Mouse (Mus musculus) large intestine, adult 2 months (tissue): ENCODE data around the gene Vps54. TPM values are rescaled to one million over a fixed set of nuclear protein-coding genes. Genes with fewer than 3 reads are reported as not detected.
"Not testable (repeated sequence)": the region's sequence is repeated elsewhere in the genome, so short reads cannot be mapped to it uniquely, and the experiment has no call there.

Experiments used
- DNase-seq: peaks from one replicate; pipeline ENCODE4 v3.0.0-alpha.2; 2012; ENCODE audit warnings: low read depth, low spot score
- WGBS: fragments of 180-500 bp; shearing (Covaris S2); methylation state at CpG from one replicate; pipeline ENCODE4 v1.1.7; 2018; 5-methylcytosine and 5-hydroxymethylcytosine counted together
- polyA plus RNA-seq: library from polyadenylated mRNA; depleted of rRNA; stranded (reverse); fragments of >200 nt; gene quantifications from 2 replicates; pipeline ENCODE4 v1.2.3, GENCODE M21; 2012

The Vps54 gene
- polyA plus RNA-seq, 1 experiment = 21.6 TPM

GRCm38 (mm10) chr11:21239763-21240509 lies 855 bp downstream of the Vps54 start:
- 7% methylated on average over 7 of the region's 7 CpGs for whole genome bisulfite sequencing
- DNase-seq = no peak

GRCm38 (mm10) chr11:21241351-21241750 lies 2.3 kb downstream of the Vps54 start:
- DNase-seq = no peak
- WGBS = 23% methylated on average over 1 of the region's 1 CpGs

- WGBS = 74% methylated on average over 4 of the region's 4 CpGs
- no peak for DNase-seq
Measured at GRCm38 (mm10) chr11:21247203-21247865, 8.3 kb downstream of the Vps54 start.

- 71% methylated on average over 1 of the region's 1 CpGs for WGBS
- no peak for DNase-seq
Measured at GRCm38 (mm10) chr11:21247940-21248339, 8.9 kb downstream of the Vps54 start.

- DNase-seq = no peak
- WGBS = 38% methylated on average over 1 of the region's 1 CpGs
Measured at GRCm38 (mm10) chr11:21250366-21250765, 11.3 kb downstream of the Vps54 start.

- WGBS = 69% methylated on average over 10 of the region's 10 CpGs
- DNase-seq = not testable (repeated sequence)
Measured at GRCm38 (mm10) chr11:21258611-21259010, 19.5 kb downstream of the Vps54 start.

- 84% methylated on average over 3 of the region's 3 CpGs for WGBS
- no peak for DNase-seq
Measured at GRCm38 (mm10) chr11:21265423-21265822, 26.3 kb downstream of the Vps54 start.

- DNase-seq = no peak
- 85% methylated on average over 2 of the region's 2 CpGs for WGBS
Measured at GRCm38 (mm10) chr11:21276151-21276550, 37.1 kb downstream of the Vps54 start.

- DNase-seq = no peak
- 80% methylated on average over 3 of the region's 3 CpGs for WGBS
Measured at GRCm38 (mm10) chr11:21286391-21286790, 47.3 kb downstream of the Vps54 start.

GRCm38 (mm10) chr11:21288153-21288552 lies 49.1 kb downstream of the Vps54 start:
- DNase-seq = not testable (repeated sequence)
- over 99% methylated on average over 2 of the region's 2 CpGs for WGBS

- no peak for DNase-seq
- WGBS = 72% methylated on average over 5 of the region's 5 CpGs
Measured at GRCm38 (mm10) chr11:21295486-21295885, 56.4 kb downstream of the Vps54 start.

GRCm38 (mm10) chr11:21303619-21304018 lies 64.5 kb downstream of the Vps54 start:
- DNase-seq = no peak
- WGBS = 73% methylated on average over 3 of the region's 3 CpGs

GRCm38 (mm10) chr11:21307078-21307668 lies 68.1 kb downstream of the Vps54 start:
- no peak for DNase-seq
- 65% methylated on average over 5 of the region's 5 CpGs for WGBS

GRCm38 (mm10) chr11:21308119-21308518 lies 69.0 kb downstream of the Vps54 start:
- WGBS = 80% methylated on average over 5 of the region's 5 CpGs
- no peak for DNase-seq

GRCm38 (mm10) chr11:21309516-21309915 lies 70.4 kb downstream of the Vps54 start:
- 86% methylated on average over 6 of the region's 6 CpGs for WGBS
- DNase-seq = no peak

- DNase-seq = no peak
- 63% methylated on average over 9 of the region's 9 CpGs for WGBS
Measured at GRCm38 (mm10) chr11:21313922-21314657, 75.0 kb downstream of the Vps54 start.

- 57% methylated on average over 3 of the region's 3 CpGs for WGBS
- DNase-seq = no peak
Measured at GRCm38 (mm10) chr11:21321577-21321976, 82.5 kb downstream of the Vps54 start.

GRCm38 (mm10) chr11:21322349-21322748 lies 83.3 kb downstream of the Vps54 start:
- WGBS = 89% methylated on average over 3 of the region's 3 CpGs
- no peak for DNase-seq

GRCm38 (mm10) chr11:21325781-21326180 lies 86.7 kb downstream of the Vps54 start:
- whole genome bisulfite sequencing = 55% methylated on average over 5 of the region's 5 CpGs
- DNase-seq = no peak

- WGBS = 73% methylated on average over 2 of the region's 2 CpGs
Measured at GRCm38 (mm10) chr11:21326770-21327169, 87.7 kb downstream of the Vps54 start.

More at GRCm38 (mm10) chr11:21326770-21327169, 87.7 kb downstream of the Vps54 start:
- no peak for DNase-seq
